Mouse (Mus musculus): Measurements from ENCODE around the gene Cul9.
"Not testable (repeated sequence)": the region's sequence is repeated elsewhere in the genome, so short reads cannot be mapped to it uniquely, and the experiment has no call there.

The Cul9 gene

DNA sequence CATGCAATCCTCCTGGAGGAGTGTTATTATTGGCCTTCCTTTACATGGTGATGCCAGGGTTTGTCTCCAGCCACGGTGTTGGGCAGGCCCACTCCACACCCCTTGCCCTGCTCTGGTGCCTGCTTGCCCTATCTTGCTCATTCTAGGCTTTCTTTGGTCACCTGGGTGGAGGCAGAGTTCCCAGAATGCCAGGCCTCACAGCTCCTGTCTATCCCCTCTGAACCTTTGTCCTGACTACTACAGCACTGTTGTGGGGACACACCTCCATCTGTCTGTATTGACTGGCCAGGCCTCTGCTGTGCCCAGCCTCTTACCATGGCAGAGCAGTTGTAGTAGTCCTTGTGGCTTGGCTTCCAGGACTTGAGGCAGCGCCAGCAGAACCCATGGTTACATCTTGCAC is 43.4 kb downstream of the Cul9 start:
- DNase-seq (ENCODE audit: extremely low spot score): no peak

GRCm38 (mm10) chr17:46497956-46498355 is 48.2 kb downstream of the Cul9 start:
- no peak for DNase-seq (ENCODE audit: extremely low spot score)

DNA sequence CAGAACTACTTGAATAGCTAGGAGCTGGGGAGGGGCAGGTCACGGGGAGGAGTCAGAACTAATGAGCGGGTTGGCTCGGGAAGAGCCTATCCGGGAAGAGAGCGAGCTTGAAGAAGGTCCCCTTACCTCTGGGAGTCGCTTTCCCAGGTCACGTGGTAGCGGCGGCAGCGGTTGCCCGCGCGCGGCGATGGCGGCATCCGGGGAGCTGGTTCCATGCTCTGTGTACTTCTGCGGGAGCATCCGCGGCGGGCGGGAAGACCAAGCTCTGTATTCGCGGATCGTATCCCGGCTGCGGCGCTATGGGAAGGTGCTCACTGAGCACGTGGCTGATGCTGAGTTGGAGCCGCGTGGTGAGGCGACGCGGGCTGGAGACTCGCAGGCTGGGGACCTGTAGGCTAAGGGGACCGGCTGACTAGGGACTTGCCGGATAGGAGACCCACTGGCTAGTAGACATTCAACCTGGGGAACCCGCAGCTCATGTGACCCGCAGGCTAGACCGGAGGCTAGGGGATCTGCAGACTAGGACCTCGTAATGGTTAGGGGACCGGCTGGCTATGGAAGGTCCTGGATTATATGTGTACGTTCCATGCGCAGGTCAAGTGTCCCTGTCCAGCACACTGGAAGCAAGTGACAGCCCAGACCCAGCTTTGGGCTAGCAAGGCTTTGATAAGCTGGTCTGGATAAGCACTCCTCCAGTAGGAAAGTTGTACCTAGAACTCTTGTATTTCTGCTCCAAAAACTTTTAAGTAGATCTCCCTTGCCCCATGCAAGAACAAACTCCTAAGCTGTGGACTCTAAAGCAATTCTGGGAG is 49.4 kb downstream of the Cul9 start, which contains the start of gene Dnph1:
TSS of gene Dnph1 (plus strand) at position 89 of the 812 bp plus-strand sequence.
- peak; percentile 88 for DNase-seq (ENCODE audit: extremely low spot score)

GRCm38 (mm10) chr17:46496081-46496480 is 50.1 kb downstream of the Cul9 start:
- DNase-seq (ENCODE audit: extremely low spot score): not testable (repeated sequence)

DNA sequence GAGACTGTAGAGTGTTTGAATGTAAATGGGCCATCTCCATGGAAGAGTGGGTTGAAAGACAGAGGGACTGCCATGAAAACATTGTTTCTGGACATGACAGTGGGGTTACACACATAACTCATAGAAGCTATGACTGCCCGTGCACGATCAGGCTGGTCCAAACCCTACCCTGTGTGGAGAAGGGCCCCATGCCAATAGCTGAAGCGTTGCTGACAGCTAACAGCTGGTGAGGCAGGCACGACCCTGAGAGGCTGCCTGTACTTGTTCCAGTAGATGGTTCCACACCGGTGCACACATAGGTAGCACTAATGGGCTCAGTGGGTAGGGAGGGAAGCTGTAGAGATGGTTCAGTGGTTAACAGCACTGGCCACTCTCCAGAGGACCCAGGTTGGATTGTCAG is 50.7 kb downstream of the Cul9 start:
- no peak for DNase-seq (ENCODE audit: extremely low spot score)

GRCm38 (mm10) chr17:46487431-46487830 is 58.8 kb downstream of the Cul9 start, which contains the start of gene Ttbk1:
Ttbk1 (minus strand) TSS chr17:46487675.
- DNase-seq (ENCODE audit: extremely low spot score): no peak

DNA sequence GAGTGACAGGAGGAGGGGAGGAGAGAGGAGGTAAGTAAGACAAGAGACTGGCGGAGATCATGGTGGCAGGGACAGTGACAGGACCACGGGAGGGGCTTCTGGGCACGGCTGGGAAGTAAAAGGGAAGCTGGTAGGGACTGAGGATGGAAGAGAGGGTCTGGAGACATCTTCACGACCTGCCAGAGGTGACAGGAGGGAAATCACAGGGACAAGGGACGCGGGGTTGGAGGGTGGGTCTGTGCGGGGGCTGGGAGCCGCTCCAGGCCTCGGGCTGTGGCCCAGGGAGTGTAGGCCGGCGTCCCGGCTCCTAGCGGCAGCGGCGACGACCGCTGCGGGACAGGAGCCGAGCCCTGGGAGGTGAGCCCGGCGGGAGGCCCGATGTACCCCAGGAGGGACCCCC is 59.2 kb downstream of the Cul9 start:
- DNase-seq (ENCODE audit: extremely low spot score): no peak

- DNase-seq (ENCODE audit: extremely low spot score): peak; percentile 28
Observed at GRCm38 (mm10) chr17:46484461-46484875, 61.7 kb downstream of the Cul9 start.

- DNase-seq (ENCODE audit: extremely low spot score): peak; percentile 31
Observed at GRCm38 (mm10) chr17:46484021-46484431, 62.2 kb downstream of the Cul9 start.

GRCm38 (mm10) chr17:46483561-46484001 is 62.6 kb downstream of the Cul9 start:
- peak; percentile 52 for DNase-seq (ENCODE audit: extremely low spot score)

GRCm38 (mm10) chr17:46477286-46477685 is 68.9 kb downstream of the Cul9 start:
- DNase-seq (ENCODE audit: extremely low spot score): no peak

DNA sequence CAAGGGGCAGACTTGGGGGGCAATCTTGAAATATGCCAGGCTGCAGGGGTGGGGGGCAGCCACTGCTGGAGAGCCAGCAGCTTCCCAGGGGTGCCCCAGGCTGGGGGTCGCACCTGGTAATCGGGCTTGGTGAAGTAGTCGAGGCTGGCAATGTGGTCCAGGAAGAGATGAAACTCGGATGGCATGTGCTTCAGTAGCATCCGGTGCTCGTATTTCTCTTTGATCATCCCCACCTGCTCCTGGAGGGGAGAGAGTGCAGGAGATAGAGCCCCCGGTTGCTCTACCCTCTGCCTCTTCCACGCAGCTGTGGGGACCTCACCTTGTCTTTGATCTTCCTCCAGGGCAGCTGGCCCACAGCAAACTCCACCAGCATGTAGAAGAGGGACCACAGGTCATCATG is 69.6 kb downstream of the Cul9 start:
- no peak for DNase-seq (ENCODE audit: extremely low spot score)

DNA sequence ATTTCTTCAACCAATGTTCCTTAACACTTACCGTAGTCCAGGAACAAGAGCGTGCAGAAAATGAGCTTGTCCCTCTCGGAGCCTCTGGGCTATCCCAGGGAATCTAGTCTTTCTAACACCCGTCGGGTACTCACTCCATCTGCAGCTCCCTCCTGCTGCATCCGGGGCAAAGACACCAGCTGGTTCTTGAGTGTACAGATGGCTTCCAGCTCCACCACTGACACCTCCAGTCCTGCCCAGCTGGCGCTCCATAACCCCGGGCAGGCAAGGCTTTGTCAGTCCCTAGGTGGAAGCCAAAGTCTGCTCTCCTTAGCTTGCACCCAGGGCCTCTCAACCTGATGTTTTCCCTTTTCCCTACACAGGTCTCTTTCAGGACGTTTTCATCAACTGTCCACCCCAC is 78.4 kb downstream of the Cul9 start:
- no peak for DNase-seq (ENCODE audit: extremely low spot score)

DNA sequence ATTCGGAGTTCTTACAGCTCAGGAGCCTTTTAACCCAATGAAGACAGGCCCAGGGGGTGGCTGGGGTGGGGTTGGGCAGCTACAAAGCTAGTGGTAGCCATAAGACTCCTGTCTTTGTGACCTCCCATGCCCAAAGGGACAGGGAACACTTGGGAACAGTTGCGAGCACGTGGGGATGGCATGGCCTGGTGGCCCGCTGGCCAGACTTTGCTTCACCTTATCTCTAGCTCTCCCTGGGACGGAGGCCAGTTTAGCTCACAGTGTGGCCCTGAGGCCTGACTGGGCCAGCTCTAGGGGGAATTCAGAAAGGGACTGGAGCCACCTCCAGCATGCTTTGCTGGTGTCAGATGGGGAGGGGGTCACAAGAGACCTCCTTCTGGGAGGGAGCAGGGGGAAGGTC is 84.0 kb downstream of the Cul9 start:
- DNase-seq (ENCODE audit: extremely low spot score): no peak

DNA sequence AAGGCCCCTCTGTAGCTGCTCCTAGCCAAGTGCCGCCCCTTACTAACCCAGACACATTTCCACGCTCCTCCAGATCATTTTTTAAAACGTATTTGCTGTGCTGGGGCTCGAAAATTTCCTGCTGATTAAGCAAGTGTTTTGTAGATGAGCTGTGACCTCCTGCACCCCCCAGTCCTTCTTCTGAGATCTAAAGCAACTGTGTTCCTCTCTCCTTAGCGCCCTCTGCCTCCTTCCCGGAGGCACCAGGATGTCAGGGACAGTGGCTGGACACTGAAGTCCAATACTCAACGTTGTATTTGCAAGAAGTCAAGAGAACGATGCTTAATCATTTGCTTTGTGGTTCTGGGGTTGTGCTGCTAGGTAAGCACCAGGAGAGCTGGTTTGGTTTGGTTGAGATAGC is 84.8 kb downstream of the Cul9 start:
- peak; percentile 31 for DNase-seq (ENCODE audit: extremely low spot score)

DNA sequence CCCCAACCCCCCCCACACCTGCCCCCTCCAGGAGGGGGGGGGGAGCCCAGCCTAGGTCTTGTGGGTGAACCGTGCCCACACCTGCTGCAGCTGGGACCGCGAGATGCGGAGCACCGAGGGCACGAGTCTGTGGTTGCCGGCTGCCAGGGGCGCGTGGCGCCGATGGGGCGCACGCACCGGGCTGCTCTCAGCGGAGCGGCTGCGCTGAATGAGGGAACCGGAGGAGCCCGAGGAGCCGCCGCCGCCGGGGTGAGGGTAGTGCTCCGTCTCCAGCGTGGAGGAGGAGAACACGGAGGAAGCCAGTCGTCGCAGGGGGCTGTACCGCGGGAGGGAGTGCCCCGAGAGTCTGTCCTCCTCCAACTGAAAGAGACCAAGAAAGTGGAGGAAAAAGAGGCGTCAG is 85.5 kb downstream of the Cul9 start:
- DNase-seq (ENCODE audit: extremely low spot score): peak; percentile 32

- DNase-seq (ENCODE audit: extremely low spot score): no peak
Observed at GRCm38 (mm10) chr17:46458439-46458838, 87.7 kb downstream of the Cul9 start.

- DNase-seq (ENCODE audit: extremely low spot score): no peak
Observed at GRCm38 (mm10) chr17:46457791-46458190, 88.4 kb downstream of the Cul9 start.

DNA sequence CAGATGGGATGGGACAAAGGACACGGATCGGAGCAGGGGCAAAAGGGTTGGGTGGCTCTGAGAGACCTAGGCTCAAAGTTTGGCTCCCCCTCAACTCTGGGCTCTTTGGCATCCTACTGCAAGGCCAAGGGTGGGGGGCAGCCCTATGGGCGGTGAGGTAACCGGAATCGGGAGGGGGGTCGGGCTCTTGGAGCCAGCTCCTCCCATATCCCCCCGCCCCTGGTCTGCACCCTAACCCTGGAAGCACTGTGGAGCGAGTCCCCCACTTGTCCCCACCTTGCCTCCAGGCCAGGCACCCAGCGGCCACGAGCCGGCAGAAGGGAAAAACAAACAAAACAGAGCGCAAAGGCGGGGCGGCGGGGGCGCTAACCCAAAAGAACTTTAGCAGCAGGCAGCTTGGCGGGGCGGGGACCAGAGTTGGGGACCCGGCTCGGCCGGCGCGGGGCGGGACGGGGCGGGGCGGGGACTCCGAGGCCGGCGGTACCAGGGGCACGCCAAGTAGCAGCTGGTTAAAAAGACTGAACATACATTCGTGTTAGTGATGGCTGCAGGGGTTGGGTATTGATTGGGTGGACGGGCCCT is 91.0 kb downstream of the Cul9 start:
- DNase-seq (ENCODE audit: extremely low spot score): no peak

DNA sequence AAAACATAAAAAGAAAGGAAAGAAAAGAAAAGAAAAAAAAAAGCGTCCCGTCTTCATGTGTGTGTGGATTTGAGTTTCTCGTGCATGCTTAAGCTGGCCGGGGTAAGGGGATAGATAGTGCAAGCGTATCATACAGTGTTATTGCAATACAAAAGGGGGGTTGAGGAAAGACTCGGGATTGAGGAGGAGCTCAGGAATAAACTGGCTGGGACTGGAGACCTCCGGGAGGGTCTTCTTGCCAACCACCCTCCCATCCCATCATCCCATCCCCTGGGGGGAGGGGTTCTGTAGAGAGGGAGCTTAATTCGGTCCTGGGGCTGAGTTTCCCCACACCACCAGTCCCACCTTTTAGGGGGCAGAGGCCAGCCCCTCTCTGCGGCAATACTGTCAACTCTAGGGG is 91.6 kb downstream of the Cul9 start:
- no peak for DNase-seq (ENCODE audit: extremely low spot score)

DNA sequence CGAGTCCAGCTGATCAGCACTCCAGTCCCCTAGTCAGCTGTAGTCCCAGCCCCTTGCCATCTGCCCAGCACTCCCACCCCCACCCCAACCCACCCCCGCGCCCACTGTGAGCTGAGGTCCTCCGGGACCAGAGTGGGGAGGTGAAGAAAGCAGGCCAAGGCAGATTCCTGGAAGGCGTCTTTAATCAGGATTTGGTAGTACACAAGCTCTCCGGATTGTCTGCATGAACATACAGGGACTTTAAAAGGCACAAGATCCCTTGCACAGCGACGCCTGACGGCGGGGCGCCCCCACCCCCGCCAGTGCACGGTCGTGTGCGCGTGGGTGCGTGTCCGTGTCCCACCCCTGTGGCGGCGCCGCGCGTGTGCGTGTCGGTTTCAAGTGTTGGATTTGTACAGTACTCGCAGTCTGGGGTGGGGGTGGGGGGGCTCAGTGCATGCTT is 92.2 kb downstream of the Cul9 start:
- DNase-seq (ENCODE audit: extremely low spot score): no peak

GRCm38 (mm10) chr17:46453302-46453948 is 92.8 kb downstream of the Cul9 start:
- no peak for DNase-seq (ENCODE audit: extremely low spot score)

DNA sequence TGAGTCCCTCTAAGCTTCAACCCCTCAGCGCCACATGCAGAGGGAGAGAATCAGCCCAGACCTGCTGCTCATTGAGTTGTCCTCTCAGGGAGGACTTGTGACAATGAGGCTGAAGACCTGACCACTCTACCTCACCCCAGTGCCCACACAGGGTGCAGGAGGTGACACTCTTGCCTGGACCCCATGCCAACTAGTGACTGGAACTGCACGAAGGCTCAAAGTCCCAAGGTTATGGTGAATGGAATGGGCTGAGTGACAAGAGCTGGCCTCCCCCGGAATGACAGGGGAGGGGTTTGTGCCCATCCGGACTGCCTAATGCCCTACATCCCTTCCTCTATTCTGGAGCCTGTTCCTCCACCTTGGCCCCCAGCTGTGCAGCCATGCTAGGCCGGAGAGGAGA is 93.5 kb downstream of the Cul9 start:
- no peak for DNase-seq (ENCODE audit: extremely low spot score)

Data from embryo, embryonic 9.5 days (tissue).